ENCODE assay signal across 8 mouse cellular contexts in the genomic region with DNA sequence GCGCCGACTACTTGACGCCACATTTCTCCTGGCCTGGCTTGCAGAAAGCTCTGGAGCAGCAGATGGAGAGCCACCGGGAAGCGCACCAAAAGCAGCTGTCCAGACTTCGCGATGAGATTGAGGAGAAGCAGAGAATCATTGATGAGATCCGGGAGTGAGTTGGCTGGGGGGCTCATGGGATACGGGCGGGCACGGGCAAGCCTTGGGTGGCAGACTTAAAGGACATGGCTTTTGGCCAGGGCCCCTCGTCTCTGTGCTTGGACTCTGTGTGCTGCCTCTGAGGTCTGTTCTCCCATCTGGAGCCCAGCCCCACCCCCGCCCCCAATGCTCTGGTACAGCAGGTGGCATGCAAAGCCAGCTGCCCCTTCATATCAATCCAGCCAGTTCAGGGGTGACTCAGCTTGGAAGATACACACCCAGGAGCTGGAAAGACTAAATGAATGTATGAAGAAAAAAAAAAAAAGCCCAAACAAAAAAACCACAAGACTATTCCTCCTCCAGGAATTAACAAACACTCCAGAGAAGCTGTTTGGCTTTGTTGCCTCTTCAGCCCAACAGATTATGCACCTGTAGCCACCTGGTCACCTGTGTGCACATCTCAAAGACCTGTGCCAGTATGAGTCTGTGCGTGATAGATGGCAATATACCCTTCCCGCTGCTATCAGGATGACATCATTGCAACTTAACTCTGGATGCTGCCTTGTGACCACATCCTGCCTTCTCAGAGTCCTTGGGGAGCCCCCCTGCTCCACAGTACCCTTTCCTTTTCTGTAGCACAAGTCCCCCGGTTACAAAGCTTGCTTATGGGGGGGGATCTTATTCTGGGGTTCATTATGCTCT. TPM values are rescaled to one million over a fixed set of nuclear protein-coding genes. Genes with fewer than 3 reads are reported as not detected.
DNase-seq lines count a peak whose midpoint lies in the region; ATAC-seq lines count a peak whose summit lies in the region.

No protein-coding gene starts in this region.

- ATAC-seq in hindbrain, embryonic 11.5 days (ENCODE audit: low FRiP score) = no peak

- 84% methylated on average over 16 of the region's 16 CpGs for WGBS in hindbrain, embryonic 10.5 days
- WGBS in hindbrain, embryonic 11.5 days = 79% methylated on average over 16 of the region's 16 CpGs

- H3K9me3 ChIP-seq in hindbrain, embryonic 10.5 days = no peaks in the 10 kb centered on the region
- H3K9me3 ChIP-seq in hindbrain, embryonic 11.5 days (ENCODE audit: control insufficient read depth, low read length) = no peaks in the 10 kb centered on the region

- DNase-seq in hindbrain, embryonic 10.5 days (ENCODE audit: low spot score) = no peak
- DNase-seq in hindbrain, embryonic 11.5 days (ENCODE audit: low spot score) = no peak
- DNase-seq in cerebellum, adult 9-11 months = peak; percentile 84
- DNase-seq in layer of hippocampus, postnatal 36 days = peak; percentile 63 to 71
- DNase-seq in right cerebral cortex, postnatal 14 days = peak; percentile 49
- DNase-seq in liver = no peak
- no peak for DNase-seq in kidney, postnatal 4 days
- no peak for DNase-seq in adrenal gland, adult 18-20 months (ENCODE audit: low spot score in 2 of 2)

- H3K36me3 ChIP-seq in hindbrain, embryonic 10.5 days = peaks cover 94% of the 10 kb centered on the region
- peaks cover 2% of the 10 kb centered on the region; the same call in 1 of the 2 replicates for H3K36me3 ChIP-seq in hindbrain, embryonic 11.5 days (ENCODE audit: control insufficient read depth, insufficient read depth, low read length)

- no peak overlapping the region for H3K4me2 ChIP-seq in hindbrain, embryonic 11.5 days (replicated peaks; ENCODE audit: low read depth, low read length)

- H3K27ac ChIP-seq in hindbrain, embryonic 10.5 days = peak overlapping the region; percentile 23; the same call in 1 of the 2 replicates
- H3K27ac ChIP-seq in hindbrain, embryonic 11.5 days (ENCODE audit: low read depth, low read length) = no peak overlapping the region

- peaks cover 39% of the 10 kb centered on the region for H3K4me1 ChIP-seq in hindbrain, embryonic 10.5 days (replicated peaks)
- no peaks in the 10 kb centered on the region for H3K4me1 ChIP-seq in hindbrain, embryonic 11.5 days (replicated peaks; ENCODE audit: control insufficient read depth, insufficient read depth, low read length)

- no peaks in the 10 kb centered on the region for H3K27me3 ChIP-seq in hindbrain, embryonic 10.5 days (ENCODE audit: insufficient read depth, poor library complexity, severe bottlenecking)
- no peaks in the 10 kb centered on the region for H3K27me3 ChIP-seq in hindbrain, embryonic 11.5 days (ENCODE audit: control insufficient read depth, insufficient read depth, low read length)

- H3K9ac ChIP-seq in hindbrain, embryonic 11.5 days (ENCODE audit: low read depth, low read length) = no peak overlapping the region

- no peak overlapping the region for H3K4me3 ChIP-seq in hindbrain, embryonic 10.5 days
- no peak overlapping the region for H3K4me3 ChIP-seq in hindbrain, embryonic 11.5 days (ENCODE audit: low read depth, low read length)

RNA-seq across cellular contexts. Expression of a gene that starts 45.4 kb away (rescaled TPM):
- polyA plus RNA-seq in hindbrain, embryonic 10.5 days (2016; fragmentation: Nextera tagmentation; extraction: Ambion mirVana) = 1.6 and 1.8 TPM in 2 replicates
- polyA plus RNA-seq in hindbrain, embryonic 11.5 days (2014; fragmentation: Nextera tagmentation; extraction: Ambion mirVana) = 1.5 and 2.1 TPM in 2 replicates
- 1 to 10 TPM; 2.9 to 3.6 TPM for total RNA-seq in layer of hippocampus, postnatal 36 days (2021)
- under 1 TPM; 0.50 to 0.54 TPM for total RNA-seq in adrenal gland, adult 18-20 months (2021)

Comparison
In these comparisons a context has a peak if more than half of its experiments do, and no peak if none do; other contexts are left out.
1. DNase-seq: peak in cerebellum, adult 9-11 months (single experiment), layer of hippocampus, postnatal 36 days (2 of 2) and right cerebral cortex, postnatal 14 days (single experiment); none in hindbrain, embryonic 10.5 days (single experiment), hindbrain, embryonic 11.5 days (single experiment), liver (single experiment), kidney, postnatal 4 days (0 of 2) and adrenal gland, adult 18-20 months (0 of 2).